Mouse (Mus musculus) cerebellum, postnatal 14 days (tissue): ENCODE results near the gene Zfp219.
A peak's percentile ranks its signal among the peaks of the same experiment; 100 is the strongest.

Experiments used
- DNase-seq, 2 experiments: peaks; one replicate each; pipeline ENCODE4 v3.0.0; 2021; ENCODE audit warnings: mixed read lengths in 2 of 2

Gene Zfp219

GRCm38 (mm10) chr14:51996231-51996841, 24.2 kb downstream of the Zfp219 start:
- peak in 1 of 2 experiments; percentile 37 for DNase-seq

- DNase-seq: no peak
Measured at GRCm38 (mm10) chr14:51995219-51995871, 25.2 kb downstream of the Zfp219 start.

- no peak for DNase-seq
Measured at GRCm38 (mm10) chr14:51994453-51994852, 26.1 kb downstream of the Zfp219 start.

- DNase-seq: peak in 1 of 2 experiments; percentile 2
Measured at GRCm38 (mm10) chr14:51989461-51989970, 31.0 kb downstream of the Zfp219 start.

- DNase-seq: peak in 1 of 2 experiments; percentile 14
Measured at GRCm38 (mm10) chr14:51988731-51989130, 31.8 kb downstream of the Zfp219 start.

GRCm38 (mm10) chr14:51987177-51987576, 33.4 kb downstream of the Zfp219 start:
- peak in 1 of 2 experiments; percentile 3 for DNase-seq

- no peak for DNase-seq
Measured at GRCm38 (mm10) chr14:51986153-51986505, 34.4 kb downstream of the Zfp219 start.

- DNase-seq: peak; percentile 72 to 75
Measured at GRCm38 (mm10) chr14:51985301-51986152, 35.0 kb downstream of the Zfp219 start.

- peak; percentile 82 for DNase-seq
Measured at GRCm38 (mm10) chr14:51984247-51985231, 36.0 kb downstream of the Zfp219 start, which contains the start of gene Arhgef40. TSS of gene Arhgef40 (plus strand) at chr14:51984719.

GRCm38 (mm10) chr14:51983855-51984246, 36.7 kb downstream of the Zfp219 start:
- DNase-seq: no peak

- DNase-seq: peak in 1 of 2 experiments; percentile 1
Measured at GRCm38 (mm10) chr14:51983251-51983650, 37.3 kb downstream of the Zfp219 start.

GRCm38 (mm10) chr14:51979252-51979651, 41.3 kb downstream of the Zfp219 start:
- DNase-seq: no peak

- no peak for DNase-seq
Measured at GRCm38 (mm10) chr14:51967400-51967799, 53.1 kb downstream of the Zfp219 start.

GRCm38 (mm10) chr14:51960316-51960715, 60.2 kb downstream of the Zfp219 start:
- DNase-seq: no peak
